Mouse (Mus musculus) midbrain, embryonic 11.5 days (tissue): ENCODE data around the gene Armc5. TPM values are rescaled to one million over a fixed set of nuclear protein-coding genes. Genes with fewer than 3 reads are reported as not detected.
A peak's percentile ranks its signal among the peaks of the same experiment; 100 is the strongest.

ENCODE experiments used
- ATAC-seq: fragments of 200-750 bp; cut with Nextera tagmentation; 2 replicates; pipeline ENCODE4 v1.8.0; 2017; ENCODE audit warnings: moderate TSS enrichment, moderate library complexity; ENCODE audit not compliant: low FRiP score
- DNase-seq: peaks from one replicate; pipeline ENCODE4 v3.0.0; 2015; ENCODE audit warnings: low spot score; ENCODE audit errors: missing footprints
- H3K27ac ChIP-seq: fragments of 300-500 bp; sonication (generic); 2 replicates; pipeline ENCODE4 v1.5.1; 2014; ENCODE audit warnings: low read depth, low read length
- H3K27me3 ChIP-seq: fragments of 300-500 bp; sonication (generic); 2 replicates; pipeline ENCODE4 v1.6.1; 2014; ENCODE audit warnings: mild to moderate bottlenecking, low read length, moderate library complexity, mixed read lengths; ENCODE audit not compliant: control insufficient read depth, insufficient read depth
- H3K36me3 ChIP-seq: fragments of 300-500 bp; sonication (generic); 2 replicates; pipeline ENCODE4 v1.6.1; 2014; ENCODE audit warnings: mild to moderate bottlenecking, low read length, moderate library complexity, mixed read lengths; ENCODE audit not compliant: control insufficient read depth, insufficient read depth
- H3K4me1 ChIP-seq: fragments of 300-500 bp; sonication (generic); 2 replicates; pipeline ENCODE4 v1.6.1; 2014; ENCODE audit warnings: low read length; ENCODE audit not compliant: control insufficient read depth, insufficient read depth
- H3K4me2 ChIP-seq: fragments of 300-500 bp; sonication (generic); 2 replicates; pipeline ENCODE4 v1.6.1; 2014; ENCODE audit warnings: mild to moderate bottlenecking, moderate library complexity
- H3K4me3 ChIP-seq: fragments of 300-500 bp; sonication (generic); 2 replicates; pipeline ENCODE4 v1.5.1; 2014; ENCODE audit warnings: low read depth, low read length
- H3K9ac ChIP-seq: fragments of 300-500 bp; sonication (generic); 2 replicates; pipeline ENCODE4 v1.6.1; 2014; ENCODE audit warnings: low read length
- H3K9me3 ChIP-seq: fragments of 300-500 bp; sonication (generic); 2 replicates; pipeline ENCODE4 v1.6.1; 2016; ENCODE audit warnings: low read length; ENCODE audit not compliant: control insufficient read depth
- WGBS: fragments of 180-500 bp; shearing (Covaris S2); extraction: QIAGEN DNeasy Blood & Tissue Kit; methylation state at CpG from one replicate; pipeline ENCODE4 v1.1.7; 2014; 5-methylcytosine and 5-hydroxymethylcytosine counted together
- polyA plus RNA-seq: library from polyadenylated mRNA; unstranded; fragments of >200 nt; fragmentation: Nextera tagmentation; extraction: Ambion mirVana; gene quantifications from 2 replicates; pipeline ENCODE4 v1.2.1, GENCODE M21; 2014

Armc5 gene
- polyA plus RNA-seq, 1 experiment from 2014 or later: 7.1 TPM

- H3K27ac ChIP-seq: no peak overlapping the region
- 87% methylated on average over 3 of the region's 3 CpGs for WGBS
- H3K36me3 ChIP-seq: no peaks in the 10 kb centered on the region
- no peaks in the 10 kb centered on the region for H3K27me3 ChIP-seq
- H3K9me3 ChIP-seq: no peaks in the 10 kb centered on the region
- H3K9ac ChIP-seq: no peak overlapping the region
- no peak overlapping the region for H3K4me3 ChIP-seq
- no peak for DNase-seq
- H3K4me2 ChIP-seq: no peak overlapping the region
- no peaks in the 10 kb centered on the region for H3K4me1 ChIP-seq
- no peak for ATAC-seq
Observed at GRCm38 (mm10) chr7:128220936-128221335, 16.2 kb upstream of the Armc5 start.

GRCm38 (mm10) chr7:128231741-128232140, 5.4 kb upstream of the Armc5 start:
- Histone ChIP-seq H3K27me3 (no peaks in the 10 kb centered on the region), H3K4me3 (no peak overlapping the region), H3K4me1 (0 out of 2 replicates have a peak, but pooled peaks cover 1% of the 10 kb centered on the region), H3K36me3 (no peaks in the 10 kb centered on the region), H3K4me2 (no peak overlapping the region), H3K9ac (no peak overlapping the region), H3K27ac (no peak overlapping the region), H3K9me3 (no peaks in the 10 kb centered on the region)
- ATAC-seq (no peak), DNase-seq (no peak)
- WGBS: 53% methylated on average over 8 of the region's 8 CpGs

- no peaks in the 10 kb centered on the region for H3K36me3 ChIP-seq
Observed at GRCm38 (mm10) chr7:128234796-128235195, 2.3 kb upstream of the Armc5 start.

GRCm38 (mm10) chr7:128235481-128235880, 1.7 kb upstream of the Armc5 start:
- ATAC-seq: no peak

More at GRCm38 (mm10) chr7:128234796-128235195, 2.3 kb upstream of the Armc5 start:
- Histone ChIP-seq H3K4me1 (0 out of 2 replicates have a peak, but pooled peaks cover 3% of the 10 kb centered on the region), H3K4me3 (no peak overlapping the region), H3K9ac (no peak overlapping the region), H3K27ac (no peak overlapping the region), H3K9me3 (no peaks in the 10 kb centered on the region), H3K4me2 (no peak overlapping the region), H3K27me3 (no peaks in the 10 kb centered on the region)
- 85% methylated on average over 2 of the region's 2 CpGs for WGBS
- DNase-seq: no peak
- no peak for ATAC-seq

GRCm38 (mm10) chr7:128236426-128236825, 716 bp upstream of the Armc5 start:
- 0 out of 2 replicates have a peak, but pooled peaks cover 3% of the 10 kb centered on the region for H3K4me1 ChIP-seq
- H3K4me3 ChIP-seq: no peak overlapping the region
- H3K27me3 ChIP-seq: no peaks in the 10 kb centered on the region
- H3K9ac ChIP-seq: no peak overlapping the region
- H3K4me2 ChIP-seq: 0 out of 2 replicates have a peak overlapping the region, but pooled peaks have one; percentile 89
- 91% methylated on average over 13 of the region's 13 CpGs for WGBS
- H3K36me3 ChIP-seq: peaks cover 4% of the 10 kb centered on the region; the same call in 1 of the 2 replicates
- DNase-seq (no peak), ATAC-seq (no peak)
- no peak overlapping the region for H3K27ac ChIP-seq
- no peaks in the 10 kb centered on the region for H3K9me3 ChIP-seq

More at GRCm38 (mm10) chr7:128235481-128235880, 1.7 kb upstream of the Armc5 start:
- Histone ChIP-seq H3K27me3 (no peaks in the 10 kb centered on the region), H3K27ac (no peak overlapping the region), H3K4me1 (0 out of 2 replicates have a peak, but pooled peaks cover 3% of the 10 kb centered on the region), H3K9ac (no peak overlapping the region), H3K9me3 (no peaks in the 10 kb centered on the region), H3K4me3 (no peak overlapping the region), H3K36me3 (peaks cover 4% of the 10 kb centered on the region; the same call in 1 of the 2 replicates), H3K4me2 (no peak overlapping the region)
- WGBS: 88% methylated on average over 1 of the region's 1 CpGs
- no peak for DNase-seq

- H3K4me1 ChIP-seq: 0 out of 2 replicates have a peak, but pooled peaks cover 3% of the 10 kb centered on the region
- H3K9ac ChIP-seq: peak overlapping the region; percentile 85
- peak overlapping the region; percentile 89 for H3K4me2 ChIP-seq
- DNase-seq (no peak), ATAC-seq (peak; percentile 49; the same call in 1 of the 2 replicates)
- peak overlapping the region; percentile 91; the same call in 1 of the 2 replicates for H3K27ac ChIP-seq
- WGBS: under 1% methylated on average over 25 of the region's 25 CpGs
- no peaks in the 10 kb centered on the region for H3K9me3 ChIP-seq
- H3K36me3 ChIP-seq: peaks cover 4% of the 10 kb centered on the region; the same call in 1 of the 2 replicates
- H3K27me3 ChIP-seq: no peaks in the 10 kb centered on the region
- peak overlapping the region; percentile 72 for H3K4me3 ChIP-seq
Observed at GRCm38 (mm10) chr7:128237593-128237926, 418 bp downstream of the Armc5 start.

- ATAC-seq: peak; percentile 93
- peak within 1 kb of the TSS; percentile 91 for H3K27ac ChIP-seq
- 0 out of 2 replicates have a peak, but pooled peaks cover 3% of the 10 kb centered on the region for H3K4me1 ChIP-seq
Observed at GRCm38 (mm10) chr7:128237927-128238778, 1.0 kb downstream of the Armc5 start, which contains the start of gene 9130023H24Rik. Gene 9130023H24Rik (minus strand): TSS chr7:128238031.

GRCm38 (mm10) chr7:128238991-128239390, 1.8 kb downstream of the Armc5 start:
- peak; percentile 4; the same call in 1 of the 2 replicates for ATAC-seq
- no peaks in the 10 kb centered on the region for H3K9me3 ChIP-seq
- H3K4me3 ChIP-seq: peak overlapping the region; percentile 72
- H3K27me3 ChIP-seq: no peaks in the 10 kb centered on the region
- H3K36me3 ChIP-seq: peaks cover 6% of the 10 kb centered on the region; the same call in 1 of the 2 replicates
- DNase-seq: peak; percentile 90
- 30% methylated on average over 4 of the region's 4 CpGs for WGBS
- peak overlapping the region; percentile 45 for H3K4me2 ChIP-seq
- 0 out of 2 replicates have a peak, but pooled peaks cover 3% of the 10 kb centered on the region for H3K4me1 ChIP-seq
- no peak overlapping the region for H3K27ac ChIP-seq
- H3K9ac ChIP-seq: no peak overlapping the region

More at GRCm38 (mm10) chr7:128237927-128238778, 1.0 kb downstream of the Armc5 start, which contains the start of gene 9130023H24Rik:
- under 1% methylated on average over 72 of the region's 72 CpGs for WGBS
- Histone ChIP-seq H3K4me2 (peak within 1 kb of the TSS; percentile 89), H3K27me3 (no peaks in the 10 kb centered on the region), H3K9ac (peak within 1 kb of the TSS; percentile 85), H3K36me3 (peaks cover 6% of the 10 kb centered on the region; the same call in 1 of the 2 replicates), H3K9me3 (no peaks in the 10 kb centered on the region), H3K4me3 (peak within 1 kb of the TSS; percentile 72)
- DNase-seq: peak; percentile 100
